Mouse (Mus musculus) heart, postnatal 14 days (tissue): ENCODE data around the gene Gm10057. TPM values are rescaled to one million over a fixed set of nuclear protein-coding genes. Genes with fewer than 3 reads are reported as not detected.
"Not testable (repeated sequence)": the region's sequence is repeated elsewhere in the genome, so short reads cannot be mapped to it uniquely, and the experiment has no call there.

Source experiments
- DNase-seq, 2 experiments: peaks; one replicate each; pipeline ENCODE4 v3.0.0; 2021 to 2022
- intact Hi-C: fragments of 180-260 bp; cut with DNase I; formaldehyde crosslinking; loops from one replicate; pipeline ENCODE4 v1.15.1; 2025
- long read RNA-seq, 2 experiments: library from polyadenylated mRNA; stranded (forward); transcript quantifications; one replicate each; pipeline ENCODE4 v2.0.0; 2021
- total RNA-seq, 2 experiments: library from RNA; stranded (reverse); gene quantifications; 2 replicates each; pipeline ENCODE4 v1.2.3; 2021

Gm10057 gene
- total RNA-seq = not detected
- long read RNA-seq, experiment 1 = 0 reads
- long read RNA-seq, experiment 2 = 0 reads

GRCm38 (mm10) chrX:154054939-154055338 is at the start of gene Gm10057:
Gm10057 (minus strand) TSS chrX:154055039.
- DNase-seq, intact Hi-C loops: not testable (repeated sequence)

GRCm38 (mm10) chrX:154033727-154034126 is 21.1 kb downstream of the Gm10057 start, which contains the start of gene 4921511M17Rik:
4921511M17Rik (minus strand) TSS chrX:154033827.
- intact Hi-C loops, DNase-seq: not testable (repeated sequence)

- DNase-seq, intact Hi-C loops: not testable (repeated sequence)
These were observed 42.3 kb downstream of the Gm10057 start, which contains the start of gene Samt1 for GRCm38 (mm10) chrX:154012540-154012939. Samt1 (minus strand) TSS chrX:154012640.

Other genes starting within 250 kb of the Gm10057 start
- under 1 TPM; 0.17 to 0.26 TPM for gene Spin2c, start 222.8 kb downstream of the Gm10057 start, total RNA-seq
- gene Samt1, start 42.4 kb downstream of the Gm10057 start, total RNA-seq = not detected
- not detected for gene 4921511M17Rik, start 21.2 kb downstream of the Gm10057 start, total RNA-seq
- not detected for gene Gm15140, start 65.6 kb upstream of the Gm10057 start, total RNA-seq